Mouse (Mus musculus) forebrain, embryonic 14.5 days (tissue): ENCODE data around the gene Cog2. TPM values are rescaled to one million over a fixed set of nuclear protein-coding genes. Genes with fewer than 3 reads are reported as not detected.
A peak's percentile ranks its signal among the peaks of the same experiment; 100 is the strongest.

Source experiments
- ATAC-seq: fragments of 200-750 bp; cut with Nextera tagmentation; 2 replicates; pipeline ENCODE4 v1.8.0; 2017; ENCODE audit warnings: mild to moderate bottlenecking, moderate library complexity
- DNase-seq: peaks from one replicate; pipeline ENCODE4 v3.0.0-alpha.2; 2015; ENCODE audit warnings: low spot score
- H3K27ac ChIP-seq: fragments of 300-500 bp; sonication (generic); 2 replicates; pipeline ENCODE4 v1.5.1; 2014; ENCODE audit warnings: low read depth, mild to moderate bottlenecking, control low read depth, low read length, moderate library complexity
- H3K27me3 ChIP-seq: fragments of 300-500 bp; sonication (generic); replicated peaks from 2 replicates; pipeline ENCODE4 v1.6.1; 2014; ENCODE audit warnings: low read length, control low read depth, mixed read lengths; ENCODE audit not compliant: control insufficient read depth, insufficient read depth
- H3K36me3 ChIP-seq: fragments of 300-500 bp; sonication (generic); 2 replicates; pipeline ENCODE4 v1.6.1; 2014; ENCODE audit warnings: low read length, control low read depth; ENCODE audit not compliant: control insufficient read depth, insufficient read depth
- H3K4me1 ChIP-seq: fragments of 300-500 bp; sonication (generic); 2 replicates; pipeline ENCODE4 v1.6.1; 2014; ENCODE audit warnings: antibody characterized with exemption, low read length, control low read depth; ENCODE audit not compliant: control insufficient read depth, insufficient read depth
- H3K4me2 ChIP-seq: fragments of 300-500 bp; sonication (generic); 2 replicates; pipeline ENCODE4 v1.6.1; 2014; ENCODE audit warnings: mild to moderate bottlenecking, control low read depth, low read length
- H3K4me3 ChIP-seq: fragments of 300-500 bp; sonication (generic); 2 replicates; pipeline ENCODE4 v1.5.1; 2014; ENCODE audit warnings: low read depth, low read length, control low read depth
- H3K9ac ChIP-seq: fragments of 300-500 bp; sonication (generic); 2 replicates; pipeline ENCODE4 v1.6.1; 2014; ENCODE audit warnings: mild to moderate bottlenecking, low read length, control low read depth, moderate library complexity
- H3K9me3 ChIP-seq: fragments of 300-500 bp; sonication (generic); replicated peaks from 2 replicates; pipeline ENCODE4 v1.6.1; 2016; ENCODE audit warnings: low read length, control low read depth, mixed read lengths; ENCODE audit not compliant: control insufficient read depth
- WGBS: fragments of 180-500 bp; shearing (Covaris S2); extraction: QIAGEN DNeasy Blood & Tissue Kit; methylation state at CpG from one replicate; pipeline ENCODE4 v1.1.7; 2014; 5-methylcytosine and 5-hydroxymethylcytosine counted together
- polyA plus RNA-seq: library from polyadenylated mRNA; unstranded; fragments of >200 nt; fragmentation: Nextera tagmentation; extraction: Ambion mirVana; gene quantifications from 2 replicates; pipeline ENCODE4 v1.2.1, GENCODE M21; 2014

Cog2 gene
- polyA plus RNA-seq, 1 experiment from 2014 or later, result 37.0 TPM

GRCm38 (mm10) chr8:124507572-124508320 lies 12.8 kb upstream of the Cog2 start:
- no peak overlapping the region for H3K4me2 ChIP-seq
- no peak overlapping the region for H3K4me3 ChIP-seq
- ATAC-seq (no peak), DNase-seq (no peak)
- no peaks in the 10 kb centered on the region for H3K9me3 ChIP-seq
- H3K4me1 ChIP-seq, result no peaks in the 10 kb centered on the region
- H3K36me3 ChIP-seq, result no peaks in the 10 kb centered on the region
- no peak overlapping the region for H3K9ac ChIP-seq
- 77% methylated on average over 8 of the region's 8 CpGs for WGBS
- no peak overlapping the region for H3K27ac ChIP-seq
- no peaks in the 10 kb centered on the region for H3K27me3 ChIP-seq

DNA sequence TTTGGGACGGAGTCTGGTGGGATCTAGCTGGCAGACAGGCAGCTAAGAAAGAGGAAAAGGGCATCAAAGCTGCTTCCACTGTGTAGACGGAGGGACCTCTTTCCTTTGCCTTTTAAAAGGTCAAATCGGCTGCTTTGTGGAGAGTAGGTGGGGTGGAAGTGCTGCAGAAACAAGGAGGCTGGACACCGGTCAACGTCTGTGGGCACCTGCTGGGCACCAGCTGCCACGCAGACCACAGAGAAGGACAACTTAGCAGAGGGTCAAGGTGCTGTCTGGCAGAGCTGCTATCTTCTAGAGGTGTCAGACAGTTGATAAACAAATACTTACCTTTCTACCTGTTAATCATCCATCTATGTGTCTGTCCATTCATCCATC lies 12.3 kb upstream of the Cog2 start:
- H3K4me2 ChIP-seq, result no peak overlapping the region

GRCm38 (mm10) chr8:124509156-124509555 lies 11.4 kb upstream of the Cog2 start:
- no peak overlapping the region for H3K4me2 ChIP-seq
- no peak for DNase-seq
- H3K9ac ChIP-seq, result no peak overlapping the region
- WGBS, result 68% methylated on average over 3 of the region's 3 CpGs
- no peaks in the 10 kb centered on the region for H3K9me3 ChIP-seq
- no peaks in the 10 kb centered on the region for H3K27me3 ChIP-seq
- ATAC-seq, result no peak
- H3K4me1 ChIP-seq, result no peaks in the 10 kb centered on the region
- no peaks in the 10 kb centered on the region for H3K36me3 ChIP-seq
- H3K4me3 ChIP-seq, result no peak overlapping the region
- H3K27ac ChIP-seq, result no peak overlapping the region

More for the DNA sequence above, 12.3 kb upstream of the Cog2 start:
- Histone ChIP-seq H3K4me3 (no peak overlapping the region), H3K36me3 (no peaks in the 10 kb centered on the region), H3K4me1 (no peaks in the 10 kb centered on the region), H3K27me3 (no peaks in the 10 kb centered on the region), H3K27ac (no peak overlapping the region), H3K9ac (no peak overlapping the region), H3K9me3 (no peaks in the 10 kb centered on the region)
- ATAC-seq (no peak), DNase-seq (no peak)
- 71% methylated on average over 6 of the region's 6 CpGs for WGBS

- Histone ChIP-seq H3K27me3 (no peaks in the 10 kb centered on the region), H3K9ac (no peak overlapping the region)
Measured at GRCm38 (mm10) chr8:124516039-124516438, 4.5 kb upstream of the Cog2 start.

GRCm38 (mm10) chr8:124516525-124516924 lies 4.0 kb upstream of the Cog2 start:
- ATAC-seq, result no peak

More at GRCm38 (mm10) chr8:124516039-124516438, 4.5 kb upstream of the Cog2 start:
- Histone ChIP-seq H3K4me2 (no peak overlapping the region), H3K36me3 (no peaks in the 10 kb centered on the region), H3K4me1 (no peaks in the 10 kb centered on the region), H3K9me3 (no peaks in the 10 kb centered on the region), H3K27ac (no peak overlapping the region), H3K4me3 (no peak overlapping the region)
- no peak for ATAC-seq
- 74% methylated on average over 3 of the region's 3 CpGs for WGBS
- DNase-seq, result no peak

DNA sequence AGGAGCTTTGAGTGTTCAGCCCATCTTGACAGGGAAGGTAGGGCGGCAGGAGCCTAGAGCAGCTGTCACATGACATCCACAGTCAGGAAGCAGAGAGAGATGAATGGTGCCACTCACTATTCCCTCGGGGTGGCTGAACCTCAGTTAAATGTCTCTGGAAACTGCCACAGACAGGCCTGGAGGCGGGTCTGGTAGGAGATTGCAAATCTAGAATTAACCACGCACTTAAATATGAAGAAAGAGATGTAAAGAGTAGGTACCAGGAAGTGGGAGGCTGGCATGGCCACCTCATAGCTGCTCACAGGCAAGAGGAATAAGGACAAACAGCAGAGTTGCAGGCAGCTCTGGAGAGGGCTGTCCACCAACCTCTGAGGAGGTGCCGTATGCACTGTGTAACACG lies 3.4 kb upstream of the Cog2 start:
- no peak overlapping the region for H3K27ac ChIP-seq
- WGBS, result 75% methylated on average over 6 of the region's 6 CpGs

More at GRCm38 (mm10) chr8:124516525-124516924, 4.0 kb upstream of the Cog2 start:
- no peak overlapping the region for H3K4me3 ChIP-seq
- H3K4me2 ChIP-seq, result no peak overlapping the region
- WGBS, result 79% methylated on average over 6 of the region's 6 CpGs
- no peaks in the 10 kb centered on the region for H3K9me3 ChIP-seq
- no peaks in the 10 kb centered on the region for H3K36me3 ChIP-seq
- H3K27ac ChIP-seq, result no peak overlapping the region
- no peak overlapping the region for H3K9ac ChIP-seq
- no peak for DNase-seq
- H3K27me3 ChIP-seq, result no peaks in the 10 kb centered on the region
- H3K4me1 ChIP-seq, result peaks cover 4% of the 10 kb centered on the region

DNA sequence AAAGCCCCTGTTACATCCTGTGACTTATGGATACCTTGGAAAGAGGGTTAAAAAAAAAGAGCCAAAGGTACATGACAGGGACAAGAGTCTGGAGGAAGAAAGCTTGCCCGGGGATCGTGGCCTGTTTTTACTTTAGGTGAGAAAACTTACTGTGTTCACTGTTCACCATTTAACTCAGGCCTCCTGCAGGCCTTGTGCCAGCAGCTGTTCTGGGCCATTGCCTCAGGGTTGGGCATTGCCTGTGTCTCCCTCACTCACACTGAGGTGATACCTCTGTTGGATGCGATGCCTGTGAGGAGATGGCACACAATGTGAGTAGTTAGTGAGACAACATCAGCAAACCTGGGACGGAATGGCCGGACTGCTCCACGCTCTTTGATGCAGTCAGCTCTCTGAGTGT lies 1.4 kb downstream of the Cog2 start:
- Histone ChIP-seq H3K9me3 (no peaks in the 10 kb centered on the region), H3K36me3 (peaks cover 18% of the 10 kb centered on the region), H3K4me1 (peaks cover 11% of the 10 kb centered on the region), H3K4me2 (peak overlapping the region; percentile 85), H3K9ac (no peak overlapping the region), H3K27me3 (no peaks in the 10 kb centered on the region), H3K27ac (no peak overlapping the region), H3K4me3 (no peak overlapping the region)
- DNase-seq, result no peak
- no peak for ATAC-seq
- 91% methylated on average over 6 of the region's 6 CpGs for WGBS

More for the DNA sequence above, 3.4 kb upstream of the Cog2 start:
- no peak for ATAC-seq
- Histone ChIP-seq H3K4me2 (no peak overlapping the region), H3K9me3 (no peaks in the 10 kb centered on the region), H3K9ac (no peak overlapping the region), H3K4me1 (peaks cover 10% of the 10 kb centered on the region), H3K27me3 (no peaks in the 10 kb centered on the region), H3K36me3 (no peaks in the 10 kb centered on the region), H3K4me3 (no peak overlapping the region)
- no peak for DNase-seq

- WGBS, result 92% methylated on average over 11 of the region's 11 CpGs
- Histone ChIP-seq H3K4me2 (no peak overlapping the region), H3K4me3 (no peak overlapping the region), H3K36me3 (peaks cover 54% of the 10 kb centered on the region), H3K27me3 (no peaks in the 10 kb centered on the region), H3K9me3 (no peaks in the 10 kb centered on the region), H3K9ac (no peak overlapping the region), H3K27ac (no peak overlapping the region), H3K4me1 (peaks cover 10% of the 10 kb centered on the region)
- no peak for DNase-seq
- no peak for ATAC-seq
Measured at GRCm38 (mm10) chr8:124526261-124526660, 5.7 kb downstream of the Cog2 start.

DNA sequence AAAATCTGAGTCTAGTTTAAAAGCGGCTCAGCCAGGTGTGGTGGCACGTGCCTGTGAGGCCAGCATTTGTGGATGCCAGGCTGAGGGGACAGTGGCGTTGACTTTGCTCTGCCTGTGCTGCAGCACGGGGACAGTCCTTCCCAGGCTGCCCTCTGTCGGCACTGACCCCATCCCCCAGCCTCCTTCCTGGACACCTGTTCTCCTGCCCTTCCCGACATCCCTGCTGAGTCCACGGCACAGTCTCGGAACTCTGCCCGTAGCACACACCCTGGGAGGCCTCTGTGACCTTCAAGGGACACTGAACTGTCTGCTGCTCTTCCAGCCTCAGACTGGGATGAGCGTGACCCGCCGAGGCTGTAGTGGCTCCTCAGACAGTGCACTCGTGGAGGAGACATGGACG lies 9.5 kb downstream of the Cog2 start:
- 92% methylated on average over 14 of the region's 14 CpGs for WGBS
- no peaks in the 10 kb centered on the region for H3K4me1 ChIP-seq
- peaks cover 87% of the 10 kb centered on the region for H3K36me3 ChIP-seq
- H3K4me3 ChIP-seq, result no peak overlapping the region
- ATAC-seq (no peak), DNase-seq (no peak)
- no peaks in the 10 kb centered on the region for H3K9me3 ChIP-seq
- no peak overlapping the region for H3K9ac ChIP-seq
- no peak overlapping the region for H3K27ac ChIP-seq
- H3K27me3 ChIP-seq, result no peaks in the 10 kb centered on the region
- H3K4me2 ChIP-seq, result no peak overlapping the region
